Mouse (Mus musculus) thymus, adult 2 months (tissue): ENCODE data around the gene Amh. TPM values are rescaled to one million over a fixed set of nuclear protein-coding genes. Genes with fewer than 3 reads are reported as not detected.

Experiments
- DNase-seq: peaks from one replicate; pipeline ENCODE4 v3.0.0; 2021
- H3K27ac ChIP-seq: fragments of 200-500 bp; 2 replicates; pipeline ENCODE4 v1.5.1; 2012; ENCODE audit warnings: low read length, control low read depth; ENCODE audit not compliant: control insufficient read depth, insufficient read depth
- H3K27me3 ChIP-seq: fragments of 200-500 bp; 2 replicates; pipeline ENCODE4 v1.6.1; 2012; ENCODE audit warnings: mild to moderate bottlenecking, low read length, moderate library complexity, mixed read lengths; ENCODE audit not compliant: control insufficient read depth, insufficient read depth
- H3K36me3 ChIP-seq: fragments of 200-500 bp; 2 replicates; pipeline ENCODE4 v1.6.1; 2012; ENCODE audit warnings: mild to moderate bottlenecking, low read length, moderate library complexity; ENCODE audit not compliant: control insufficient read depth, insufficient read depth
- H3K4me1 ChIP-seq: fragments of 200-500 bp; replicated peaks from 2 replicates; pipeline ENCODE4 v1.6.1; 2012; ENCODE audit warnings: low read length; ENCODE audit not compliant: control insufficient read depth, insufficient read depth
- H3K4me3 ChIP-seq: fragments of 200-500 bp; 2 replicates; pipeline ENCODE4 v1.5.1; 2012; ENCODE audit warnings: mild to moderate bottlenecking, low read length, control low read depth, moderate library complexity; ENCODE audit not compliant: control insufficient read depth, insufficient read depth
- CTCF ChIP-seq: fragments of 200-500 bp; IDR thresholded peaks from 2 replicates; pipeline ENCODE4 v1.5.1; 2012; ENCODE audit warnings: mild to moderate bottlenecking, control low read depth, low read length, moderate library complexity, borderline replicate concordance; ENCODE audit not compliant: control insufficient read depth, poor library complexity, insufficient read depth; ENCODE audit errors: extremely low read depth
- POLR2A ChIP-seq: fragments of 200-500 bp; IDR thresholded peaks from 2 replicates; pipeline ENCODE4 v1.6.1; 2012; ENCODE audit warnings: mild to moderate bottlenecking, low read length, control low read depth, moderate library complexity; ENCODE audit not compliant: control insufficient read depth, poor library complexity, insufficient read depth; ENCODE audit errors: extremely low read depth
- WGBS: fragments of 180-500 bp; shearing (Covaris S2); methylation state at CpG from one replicate; pipeline ENCODE4 v1.1.7; 2018; 5-methylcytosine and 5-hydroxymethylcytosine counted together
- polyA plus RNA-seq: library from polyadenylated mRNA; depleted of rRNA; stranded (reverse); fragments of >200 nt; gene quantifications from 2 replicates; pipeline ENCODE4 v1.2.3, GENCODE M21; 2012; rRNA removed

Gene Amh
- 6.3 and 8.8 TPM in 2 replicates for polyA plus RNA-seq

DNA sequence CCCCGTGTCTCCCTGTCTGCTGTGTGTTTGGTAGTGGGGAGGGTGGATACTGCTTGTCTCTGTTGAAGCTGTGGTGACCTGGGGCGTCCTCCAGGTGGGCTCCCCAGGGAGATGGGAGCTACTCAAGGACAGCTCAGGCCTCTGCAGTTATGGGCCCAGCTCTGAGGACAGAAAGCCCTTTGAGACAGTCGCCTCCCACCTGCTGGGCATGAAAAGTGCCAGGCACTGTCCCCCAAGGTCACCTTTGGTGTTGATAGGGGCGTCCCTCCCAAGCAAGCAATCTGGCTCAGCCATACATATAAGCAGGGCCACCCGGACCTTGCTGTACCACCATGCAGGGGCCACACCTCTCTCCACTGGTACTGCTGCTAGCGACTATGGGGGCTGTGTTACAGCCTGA, at the start of gene Amh:
Amh (plus strand) TSS at position 328 of the 400 bp plus-strand sequence.
- TF ChIP-seq POLR2A (no peak), CTCF (no peak)
- Histone ChIP-seq H3K4me3 (no peak within 1 kb of the TSS), H3K36me3 (peaks cover 23% of the 10 kb centered on the region), H3K27ac (no peak within 1 kb of the TSS), H3K4me1 (peaks cover 19% of the 10 kb centered on the region), H3K27me3 (peaks cover 16% of the 10 kb centered on the region)
- no peak for DNase-seq
- 91% methylated on average over 6 of the region's 6 CpGs for WGBS

DNA sequence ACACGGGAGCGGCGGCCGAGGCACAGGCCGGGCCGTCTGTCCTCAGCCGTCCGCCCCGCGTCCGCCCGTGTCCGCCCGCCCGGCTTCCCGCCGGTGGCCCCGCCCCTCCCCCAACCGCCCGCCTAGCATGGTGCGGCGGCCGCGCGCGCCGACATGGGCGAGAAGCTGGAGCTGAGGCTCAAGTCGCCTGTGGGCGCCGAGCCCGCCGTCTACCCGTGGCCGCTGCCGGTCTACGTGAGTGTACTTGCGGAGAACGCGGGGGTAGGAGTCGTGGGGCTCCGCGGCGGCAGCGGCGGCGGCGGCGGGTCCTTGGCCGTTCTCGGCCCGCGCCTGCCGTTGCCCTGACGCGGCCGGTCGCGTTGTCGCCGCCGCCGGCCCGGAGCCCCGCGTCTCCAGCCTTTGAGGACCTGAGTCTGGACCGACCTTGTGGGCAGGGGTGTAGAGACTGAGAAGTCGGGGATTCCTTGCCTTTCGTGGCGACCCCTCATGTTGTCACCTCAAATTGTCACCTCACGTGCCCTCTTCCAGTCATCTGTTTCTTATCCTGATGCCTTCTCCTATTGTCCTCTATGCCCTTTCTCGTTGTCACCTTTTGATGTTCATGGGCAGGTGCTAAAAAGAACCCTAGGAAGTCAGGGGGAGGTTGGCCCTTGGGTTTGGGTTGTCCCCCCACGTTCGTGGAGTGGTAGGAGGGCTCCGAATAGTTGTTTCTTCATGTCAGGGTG, 49.6 kb upstream of the Amh start:
- H3K4me3 ChIP-seq: peak overlapping the region; percentile 78
- H3K27ac ChIP-seq: no peak overlapping the region
- under 1% methylated on average over 75 of the region's 75 CpGs for WGBS
- TF ChIP-seq POLR2A: no peak
- 0 out of 2 replicates have a peak, but pooled peaks have one; percentile 7 for TF ChIP-seq CTCF
- no peaks in the 10 kb centered on the region for H3K27me3 ChIP-seq
- no peak for DNase-seq
- H3K4me1 ChIP-seq: peaks cover 39% of the 10 kb centered on the region
- H3K36me3 ChIP-seq: no peaks in the 10 kb centered on the region

DNA sequence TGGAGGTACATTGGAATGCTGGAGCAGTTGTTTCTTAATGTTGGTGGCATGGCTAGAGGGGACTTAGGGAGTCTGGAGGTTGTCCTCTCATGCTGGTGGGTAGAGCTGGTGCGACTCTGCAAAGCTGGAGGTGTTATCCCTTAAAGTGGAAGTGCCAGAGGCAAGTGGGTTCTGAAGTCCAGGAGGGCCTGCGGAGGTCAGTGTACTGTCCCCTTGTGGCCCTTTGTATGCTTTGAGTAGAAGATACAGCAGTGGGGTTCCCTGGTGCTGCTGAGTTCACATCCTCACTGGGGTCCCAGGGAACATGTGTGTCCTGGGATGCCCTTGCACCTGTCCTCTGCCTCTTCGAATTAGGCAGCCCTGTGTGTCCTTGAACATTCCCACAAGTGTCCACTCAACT, 48.9 kb upstream of the Amh start:
- no peaks in the 10 kb centered on the region for H3K36me3 ChIP-seq
- DNase-seq: no peak
- WGBS: 42% methylated on average over 3 of the region's 3 CpGs
- no peaks in the 10 kb centered on the region for H3K27me3 ChIP-seq
- peaks cover 43% of the 10 kb centered on the region for H3K4me1 ChIP-seq
- H3K4me3 ChIP-seq: peak overlapping the region; percentile 78
- H3K27ac ChIP-seq: no peak overlapping the region
- no peak for TF ChIP-seq POLR2A

DNA sequence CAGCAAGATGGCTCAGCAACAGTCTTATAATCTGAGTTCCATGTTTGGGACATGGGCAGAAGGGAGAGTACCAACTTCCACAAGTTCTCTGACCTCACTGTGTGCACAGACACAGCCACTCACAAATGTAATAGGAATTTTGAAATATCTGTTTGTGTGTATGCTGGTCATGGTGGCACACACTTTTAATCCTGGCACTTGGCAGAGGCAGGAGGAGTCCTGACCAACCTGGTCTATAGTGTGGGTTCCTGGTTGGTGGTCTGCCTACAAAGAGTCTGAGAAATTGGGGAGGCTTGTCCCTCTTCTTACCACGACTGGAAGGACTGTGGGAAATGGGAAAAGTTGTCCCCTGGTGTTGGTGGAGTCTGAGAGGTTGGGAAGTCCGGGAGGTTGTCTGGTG, 48.5 kb upstream of the Amh start:
- 87% methylated on average over 2 of the region's 2 CpGs for WGBS
- TF ChIP-seq POLR2A: no peak
- no peak for TF ChIP-seq CTCF
- Histone ChIP-seq H3K4me3 (peak overlapping the region; percentile 78; the same call in 1 of the 2 replicates), H3K36me3 (no peaks in the 10 kb centered on the region), H3K4me1 (peaks cover 40% of the 10 kb centered on the region), H3K27ac (no peak overlapping the region), H3K27me3 (no peaks in the 10 kb centered on the region)
- no peak for DNase-seq

DNA sequence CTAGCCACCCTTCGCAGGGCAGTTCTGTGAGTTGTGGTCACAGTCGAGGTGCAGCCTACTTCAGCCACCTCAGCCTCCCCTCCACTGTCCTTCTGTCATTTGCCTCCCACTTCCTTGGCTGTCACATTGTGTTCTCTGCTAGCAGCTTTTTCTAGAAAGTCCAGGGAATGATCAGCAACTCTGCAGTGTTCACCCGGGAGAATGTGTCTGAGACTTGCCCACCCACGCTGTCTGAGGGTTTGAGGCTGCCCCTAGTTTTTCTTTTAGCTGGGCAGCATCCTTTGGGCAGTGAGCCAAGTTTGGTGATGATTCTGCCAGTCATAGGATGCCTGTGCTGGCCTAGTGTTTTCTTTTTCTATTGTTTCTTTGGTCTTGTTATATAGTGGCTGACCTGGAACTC, 48.1 kb upstream of the Amh start:
- TF ChIP-seq POLR2A (no peak), CTCF (no peak)
- no peak overlapping the region for H3K4me3 ChIP-seq
- WGBS: 59% methylated on average over 4 of the region's 4 CpGs
- no peak overlapping the region for H3K27ac ChIP-seq
- DNase-seq: no peak
- H3K27me3 ChIP-seq: no peaks in the 10 kb centered on the region
- no peaks in the 10 kb centered on the region for H3K36me3 ChIP-seq
- H3K4me1 ChIP-seq: peaks cover 35% of the 10 kb centered on the region

DNA sequence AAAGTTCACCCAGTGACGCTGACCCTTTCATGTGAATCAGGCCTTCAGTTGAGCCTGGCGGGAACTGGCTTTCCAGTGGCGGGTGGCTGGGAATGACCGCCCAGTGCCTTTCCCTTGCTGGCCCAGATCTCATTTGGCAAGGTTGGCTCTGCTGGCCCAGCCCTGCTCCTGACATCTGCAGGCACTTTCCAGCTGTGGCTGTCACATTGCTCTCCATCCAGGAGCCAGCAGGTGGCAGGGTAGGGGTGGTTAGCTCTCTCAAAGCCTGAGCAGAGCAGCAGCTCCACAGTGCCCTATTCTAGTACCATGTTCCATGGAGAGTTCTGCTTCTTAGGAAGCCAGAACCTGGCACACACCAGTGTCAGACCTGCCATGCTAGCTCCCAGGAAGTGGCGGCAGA, 47.3 kb upstream of the Amh start:
- Histone ChIP-seq H3K27ac (no peak overlapping the region), H3K4me1 (peaks cover 34% of the 10 kb centered on the region), H3K36me3 (no peaks in the 10 kb centered on the region), H3K27me3 (no peaks in the 10 kb centered on the region), H3K4me3 (no peak overlapping the region)
- peak; percentile 69; the same call in 1 of the 2 replicates for TF ChIP-seq CTCF
- TF ChIP-seq POLR2A: no peak
- DNase-seq: peak; percentile 81
- WGBS: 70% methylated on average over 5 of the region's 5 CpGs
